Mouse (Mus musculus) kidney, embryonic 14.5 days (tissue): Measurements from ENCODE around the gene Ankdd1b. TPM values are rescaled to one million over a fixed set of nuclear protein-coding genes. Genes with fewer than 3 reads are reported as not detected.

Experiments
- polyA plus RNA-seq: library from polyadenylated mRNA; unstranded; fragments of >200 nt; fragmentation: Nextera tagmentation; extraction: Ambion mirVana; gene quantifications from 2 replicates; pipeline ENCODE4 v1.2.1, GENCODE M21; 2014

Gene Ankdd1b
- polyA plus RNA-seq, 1 experiment from 2014 or later = 0.28 TPM

Other genes starting within 250 kb of the Ankdd1b start
- 17.4 and 18.4 TPM in 2 replicates for gene Poc5, start 82.9 kb downstream of the Ankdd1b start, polyA plus RNA-seq
- not detected in 2 replicates for gene Gm17622, start 19.5 kb upstream of the Ankdd1b start, polyA plus RNA-seq
- gene Polk, start 71.4 kb upstream of the Ankdd1b start, polyA plus RNA-seq = 5.4 and 10.8 TPM in 2 replicates
- 8.4 and 13.4 TPM in 2 replicates for gene Col4a3bp, start 71.4 kb upstream of the Ankdd1b start, polyA plus RNA-seq
- gene Hmgcr, start 199.7 kb upstream of the Ankdd1b start, polyA plus RNA-seq = 44.8 and 89.8 TPM in 2 replicates